Mouse (Mus musculus) erythroblast, embryonic 14.5 days (primary cell): ENCODE results near the gene Cldn14. TPM values are rescaled to one million over a fixed set of nuclear protein-coding genes. Genes with fewer than 3 reads are reported as not detected.

Experiments
- H3K27me3 ChIP-seq: 2 replicates; pipeline ENCODE4 v1.6.1; 2012; ENCODE audit warnings: inconsistent platforms; ENCODE audit not compliant: control insufficient read depth
- H3K36me3 ChIP-seq: 2 replicates; pipeline ENCODE4 v1.6.1; 2012; ENCODE audit warnings: mild to moderate bottlenecking, inconsistent platforms; ENCODE audit not compliant: control insufficient read depth
- H3K4me1 ChIP-seq: 2 replicates; pipeline ENCODE4 v1.6.1; 2012; ENCODE audit warnings: inconsistent platforms; ENCODE audit not compliant: control insufficient read depth
- H3K4me3 ChIP-seq: replicated peaks from 2 replicates; pipeline ENCODE3; 2012; ENCODE audit warnings: moderate library complexity, mild to moderate bottlenecking, inconsistent platforms
- H3K9me3 ChIP-seq: 2 replicates; pipeline ENCODE4 v1.6.1; 2012; ENCODE audit warnings: low read length, inconsistent platforms, mixed read lengths; ENCODE audit not compliant: control insufficient read depth
- GATA1 ChIP-seq: IDR thresholded peaks from 2 replicates; pipeline ENCODE4 v1.6.1; 2012; ENCODE audit warnings: low read length, inconsistent platforms, mixed read lengths
- TAL1 ChIP-seq: IDR thresholded peaks from 3 replicates; pipeline ENCODE4 v1.6.1; 2012; ENCODE audit warnings: low read length, inconsistent platforms, mixed read lengths
- polyA plus RNA-seq: library from polyadenylated mRNA; stranded (reverse); fragments of >175 nt; gene quantifications from 2 replicates; pipeline ENCODE4 v1.2.3, GENCODE M21; 2012

Cldn14 gene
- polyA plus RNA-seq, 1 experiment: 0.04 TPM

DNA sequence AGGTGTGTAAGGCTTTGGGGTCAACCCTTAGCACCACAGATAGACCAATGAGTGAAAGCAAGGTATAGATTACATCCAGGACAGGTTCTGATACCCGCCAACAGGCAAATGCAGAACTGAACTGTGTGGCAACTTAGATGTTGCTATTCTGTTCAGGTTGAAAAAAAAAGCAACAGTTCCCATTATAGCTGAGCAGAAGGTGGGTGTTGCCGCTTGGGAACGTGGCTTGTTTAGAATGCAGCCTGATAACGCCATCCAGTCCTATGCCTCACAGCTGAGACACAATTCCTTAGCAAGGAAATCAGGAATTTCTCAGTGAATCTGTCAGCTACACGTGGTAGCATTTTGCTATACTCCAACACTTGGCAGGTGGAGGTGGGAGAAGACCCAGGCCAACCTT, 115.4 kb downstream of the Cldn14 start:
- TF ChIP-seq TAL1 (no peak), GATA1 (no peak)
- Histone ChIP-seq H3K4me1 (peaks cover 15% of the 10 kb centered on the region), H3K27me3 (no peaks in the 10 kb centered on the region), H3K9me3 (no peaks in the 10 kb centered on the region), H3K4me3 (no peak overlapping the region), H3K36me3 (peaks cover 81% of the 10 kb centered on the region)

DNA sequence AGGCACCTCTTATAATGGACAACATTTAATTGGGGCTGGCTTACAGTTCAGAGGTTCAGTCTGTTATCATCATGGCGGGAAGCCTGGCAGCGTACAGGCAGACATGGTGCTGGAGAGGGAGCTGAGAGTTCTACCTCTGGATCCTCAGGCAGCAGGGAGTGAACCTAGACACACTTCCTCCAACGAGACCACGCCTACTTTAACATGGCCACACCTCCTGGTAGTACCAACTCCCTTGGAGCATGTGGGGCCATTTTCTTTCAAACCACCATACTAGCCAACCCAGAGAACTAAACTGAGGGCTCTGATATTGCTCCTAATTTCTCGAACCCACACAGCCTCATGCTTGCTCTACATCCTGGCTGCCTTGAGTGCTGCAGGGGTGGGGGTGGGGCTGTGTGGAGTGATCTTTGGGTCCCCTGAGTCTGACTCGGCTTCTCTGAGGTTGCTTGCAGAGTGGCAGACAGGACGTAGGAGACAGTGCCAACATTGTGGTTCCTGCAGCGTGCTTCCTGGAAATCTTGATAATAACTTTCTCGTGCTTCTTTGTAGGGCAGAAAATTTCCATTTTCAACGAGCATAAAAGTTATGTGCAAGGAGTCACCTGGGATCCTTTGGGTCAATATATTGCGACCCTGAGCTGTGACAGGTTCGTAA, 117.6 kb downstream of the Cldn14 start:
- H3K9me3 ChIP-seq: no peaks in the 10 kb centered on the region
- TF ChIP-seq TAL1 (no peak), GATA1 (no peak)
- peaks cover 23% of the 10 kb centered on the region for H3K4me1 ChIP-seq
- no peaks in the 10 kb centered on the region for H3K27me3 ChIP-seq
- peaks cover 100% of the 10 kb centered on the region for H3K36me3 ChIP-seq
- no peak overlapping the region for H3K4me3 ChIP-seq

DNA sequence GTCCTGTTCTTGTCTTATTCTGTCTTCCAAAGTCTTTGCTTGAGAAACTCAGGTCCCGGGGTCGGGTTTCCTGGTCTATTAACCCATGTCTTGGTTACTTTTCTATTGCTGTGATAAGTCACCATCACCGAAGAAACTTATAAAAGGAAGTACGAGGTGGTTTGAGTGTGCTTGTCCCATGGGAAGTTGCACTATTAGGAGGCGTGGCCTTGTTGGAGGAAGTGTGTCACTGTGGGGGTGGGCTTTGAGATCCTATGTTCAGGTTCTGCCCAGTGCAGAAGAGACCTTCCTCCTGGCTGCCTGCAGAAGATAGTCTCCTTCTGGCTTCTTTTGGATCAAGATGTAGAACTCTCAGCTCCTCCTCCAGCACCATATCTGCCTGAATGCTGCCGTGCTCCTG, 120.2 kb downstream of the Cldn14 start:
- no peaks in the 10 kb centered on the region for H3K27me3 ChIP-seq
- peaks cover 38% of the 10 kb centered on the region for H3K4me1 ChIP-seq
- no peaks in the 10 kb centered on the region for H3K9me3 ChIP-seq
- TF ChIP-seq TAL1: no peak
- TF ChIP-seq GATA1: no peak
- H3K36me3 ChIP-seq: peaks cover 87% of the 10 kb centered on the region
- no peak overlapping the region for H3K4me3 ChIP-seq

DNA sequence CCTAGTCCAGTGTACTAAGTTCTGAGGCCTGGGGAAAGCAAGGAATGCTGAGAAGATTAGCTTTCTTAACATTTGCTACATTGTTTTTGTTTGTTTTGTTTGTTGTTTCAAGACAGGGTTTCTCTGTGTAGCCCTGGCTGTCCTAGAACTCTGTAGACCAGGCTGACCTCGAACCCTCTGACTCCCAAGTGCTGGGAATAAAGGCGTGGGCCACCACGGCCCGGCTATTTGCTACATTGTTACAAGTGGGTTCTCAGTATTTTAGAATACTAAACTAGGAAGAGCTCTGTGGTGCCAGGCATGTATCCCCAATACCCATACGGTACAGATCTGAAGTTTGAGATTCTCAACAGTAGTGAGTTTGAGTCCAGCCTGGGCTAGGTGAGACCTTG, 123.9 kb downstream of the Cldn14 start:
- TF ChIP-seq TAL1 (no peak), GATA1 (no peak)
- H3K36me3 ChIP-seq: peaks cover 49% of the 10 kb centered on the region
- H3K27me3 ChIP-seq: no peaks in the 10 kb centered on the region
- H3K4me3 ChIP-seq: peak overlapping the region; percentile 97
- H3K4me1 ChIP-seq: peaks cover 47% of the 10 kb centered on the region
- H3K9me3 ChIP-seq: no peaks in the 10 kb centered on the region

DNA sequence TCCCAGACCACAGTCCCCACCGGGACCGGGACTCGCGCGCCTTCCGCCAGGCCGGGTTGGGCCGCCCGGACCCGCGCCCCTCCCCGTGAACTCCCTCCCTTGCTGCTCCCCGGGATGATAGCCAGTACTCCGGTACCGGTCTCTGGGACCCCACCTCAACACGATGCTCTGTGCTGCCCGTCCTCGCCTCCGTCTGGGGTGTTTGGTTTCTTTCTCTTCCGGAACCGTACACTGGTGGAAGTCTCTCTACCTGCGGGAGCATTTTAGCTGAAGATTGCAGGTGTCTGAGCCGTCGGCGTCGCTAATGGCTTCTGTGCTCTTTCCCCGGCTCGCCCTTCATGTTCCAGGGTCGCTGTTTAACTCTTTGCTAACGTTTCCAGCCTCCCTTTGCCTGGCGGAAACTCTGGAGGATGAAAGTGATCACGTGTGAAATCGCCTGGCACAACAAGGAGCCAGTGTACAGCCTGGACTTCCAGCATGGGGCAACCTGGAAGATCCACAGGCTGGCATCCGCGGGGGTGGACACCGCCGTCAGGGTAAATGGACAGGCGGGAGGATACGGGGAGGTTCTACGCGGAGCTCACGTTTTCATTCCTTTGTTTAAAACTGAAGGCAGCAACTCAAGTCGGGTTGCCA, 124.4 kb downstream of the Cldn14 start:
- no peaks in the 10 kb centered on the region for H3K9me3 ChIP-seq
- H3K27me3 ChIP-seq: no peaks in the 10 kb centered on the region
- peak overlapping the region; percentile 97 for H3K4me3 ChIP-seq
- H3K4me1 ChIP-seq: peaks cover 47% of the 10 kb centered on the region
- no peak for TF ChIP-seq GATA1
- no peak for TF ChIP-seq TAL1
- H3K36me3 ChIP-seq: peaks cover 44% of the 10 kb centered on the region

DNA sequence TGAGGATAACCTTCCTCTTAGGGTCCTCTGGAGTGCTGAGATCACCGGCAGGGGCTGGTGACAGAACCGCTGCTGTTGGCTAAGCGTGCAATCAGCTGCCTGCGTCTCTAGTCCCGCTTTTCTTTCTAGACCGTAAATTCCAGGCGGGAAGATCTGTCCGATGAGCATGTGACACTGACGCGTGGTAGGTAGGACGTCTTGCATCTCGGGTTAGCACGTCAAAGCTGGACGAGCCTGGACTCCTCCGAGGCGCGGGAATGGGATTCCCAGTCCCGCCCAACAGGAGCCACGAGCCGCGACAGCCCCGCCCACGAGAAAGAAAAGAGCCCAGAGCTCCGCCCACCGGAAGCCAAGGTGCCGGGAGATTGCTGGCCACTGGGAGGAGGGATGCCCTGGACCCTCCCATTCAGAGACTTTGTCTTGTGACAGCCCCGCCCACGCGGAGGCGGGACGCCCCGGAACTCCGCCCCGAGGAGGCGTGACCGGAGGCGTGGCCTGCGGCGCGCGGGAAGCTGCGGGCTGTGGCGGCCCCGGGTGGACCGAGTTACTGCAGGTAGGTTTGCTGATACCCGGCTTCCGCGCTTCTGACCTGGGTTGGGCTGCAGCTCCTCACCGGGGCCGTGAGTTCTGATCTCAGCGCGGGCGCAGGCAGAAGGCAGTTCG, 125.1 kb downstream of the Cldn14 start, which contains the start of gene Chaf1b:
Chaf1b (plus strand) TSS at position 479 of the 663 bp plus-strand sequence.
- no peaks in the 10 kb centered on the region for H3K27me3 ChIP-seq
- no peaks in the 10 kb centered on the region for H3K9me3 ChIP-seq
- TF ChIP-seq GATA1 (no peak), TAL1 (no peak)
- peaks cover 47% of the 10 kb centered on the region for H3K4me1 ChIP-seq
- H3K36me3 ChIP-seq: peaks cover 38% of the 10 kb centered on the region
- H3K4me3 ChIP-seq: peak within 1 kb of the TSS; percentile 97

DNA sequence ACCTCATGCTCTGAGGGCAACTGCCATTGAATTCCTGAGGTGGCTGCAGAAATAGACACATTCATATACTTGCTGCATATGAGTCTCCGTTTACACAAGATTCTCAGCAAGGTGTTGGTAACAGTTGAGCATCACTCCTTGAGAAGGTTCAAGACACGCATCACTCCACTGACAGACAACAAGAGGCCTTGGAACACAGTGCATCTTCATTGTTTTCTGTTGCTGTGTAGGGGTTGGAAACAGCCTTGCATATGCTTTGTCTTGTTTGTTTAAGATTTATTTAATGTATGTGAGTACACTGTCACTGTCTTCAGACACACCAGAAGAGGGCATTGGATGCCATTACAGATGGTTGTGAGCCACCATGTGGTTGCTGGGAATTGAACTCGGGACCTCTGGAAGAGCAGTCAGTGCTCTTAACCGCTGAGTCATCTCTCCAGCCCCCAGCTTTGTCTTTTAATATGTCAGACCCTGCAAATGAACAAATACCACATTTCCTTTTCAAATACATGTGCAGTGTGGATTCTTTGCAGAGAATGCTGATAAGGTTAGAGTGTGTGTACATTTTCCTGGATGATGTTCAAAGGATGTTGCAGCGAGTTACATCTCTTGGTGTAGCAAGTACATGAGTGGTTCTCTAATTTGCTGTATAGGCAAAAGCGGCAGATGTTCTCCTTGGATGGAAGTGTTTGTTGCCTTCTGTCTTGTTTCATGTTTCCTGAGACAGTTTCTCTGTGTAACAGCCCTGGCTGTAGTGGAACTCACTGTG, 130.8 kb downstream of the Cldn14 start:
- Histone ChIP-seq H3K4me3 (no peak overlapping the region), H3K27me3 (no peaks in the 10 kb centered on the region), H3K36me3 (peaks cover 54% of the 10 kb centered on the region), H3K4me1 (peaks cover 5% of the 10 kb centered on the region), H3K9me3 (no peaks in the 10 kb centered on the region)
- TF ChIP-seq GATA1 (no peak), TAL1 (no peak)

DNA sequence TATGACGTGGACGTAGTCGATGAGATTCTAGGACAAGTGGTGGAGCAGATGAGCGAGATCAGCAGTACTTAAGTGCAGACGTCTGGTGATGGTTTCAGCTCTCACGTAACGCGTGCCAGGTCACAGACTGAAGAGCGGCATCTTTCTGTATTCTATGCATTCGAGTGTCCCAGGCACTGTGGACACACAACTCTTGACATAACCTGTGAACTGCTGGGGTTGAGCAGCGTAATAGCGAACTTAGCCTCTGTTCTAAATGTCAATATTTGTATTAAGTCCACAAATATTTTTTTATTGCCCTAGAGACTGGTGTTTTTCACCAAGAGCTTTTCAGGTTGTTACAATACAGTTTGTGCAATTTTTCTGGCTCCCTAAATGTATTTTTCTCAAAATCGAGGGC, 133.8 kb downstream of the Cldn14 start:
- no peaks in the 10 kb centered on the region for H3K9me3 ChIP-seq

More for the DNA sequence above, 133.8 kb downstream of the Cldn14 start:
- Histone ChIP-seq H3K36me3 (peaks cover 83% of the 10 kb centered on the region), H3K4me1 (no peaks in the 10 kb centered on the region), H3K4me3 (no peak overlapping the region), H3K27me3 (no peaks in the 10 kb centered on the region)
- TF ChIP-seq TAL1 (no peak), GATA1 (no peak)

Other genes starting within 250 kb of the Cldn14 start
- gene Morc3, start 176.7 kb downstream of the Cldn14 start, polyA plus RNA-seq: 0.24 and 1.2 TPM in 2 replicates
- gene Chaf1b, start 124.9 kb downstream of the Cldn14 start, polyA plus RNA-seq: 19.8 and 21.6 TPM in 2 replicates
- not detected in 2 replicates for gene Sim2, start 76.1 kb upstream of the Cldn14 start, polyA plus RNA-seq